ENCODE assay signal across 8 mouse cellular contexts in genomic region chr11:115628465-115629101, GRCm38 (mm10). TPM values are rescaled to one million over a fixed set of nuclear protein-coding genes. Genes with fewer than 3 reads are reported as not detected.
A peak's percentile ranks its signal among the peaks of the same experiment; 100 is the strongest.
DNase-seq lines count a peak whose midpoint lies in the region; ATAC-seq and TF ChIP-seq lines count a peak whose summit lies in the region.

No protein-coding gene starts in this region.

- DNase-seq in kidney, postnatal 25 days: no peak
- no peak for DNase-seq in hindbrain, embryonic 14.5 days (ENCODE audit: low spot score)
- DNase-seq in midbrain, embryonic 14.5 days: no peak
- no peak for DNase-seq in urinary bladder, postnatal 14 days (ENCODE audit: low spot score)
- no peak for DNase-seq in cerebellum, adult 8-10 months
- DNase-seq in layer of hippocampus, adult 11-12 months (ENCODE audit: low spot score): no peak

- H3K4me2 ChIP-seq in kidney, embryonic 14.5 days (replicated peaks; ENCODE audit: low read depth, low read length): peak overlapping the region; percentile 34
- peak overlapping the region; percentile 87 for H3K4me2 ChIP-seq in hindbrain, embryonic 14.5 days (replicated peaks)
- H3K4me2 ChIP-seq in midbrain, embryonic 14.5 days (ENCODE audit: low read length): peak overlapping the region; percentile 48

- H3K27ac ChIP-seq in kidney, embryonic 14.5 days (ENCODE audit: low read depth, low read length): no peak overlapping the region
- H3K27ac ChIP-seq in bone marrow macrophage, adult 2 months (ENCODE audit: insufficient read depth, low read depth, low read length): peak overlapping the region; percentile 63
- no peak overlapping the region for H3K27ac ChIP-seq in hindbrain, embryonic 14.5 days
- H3K27ac ChIP-seq in midbrain, embryonic 14.5 days (replicated peaks; ENCODE audit: low read depth, low read length): no peak overlapping the region

- 53% methylated on average over 13 of the region's 13 CpGs for WGBS in kidney, embryonic 14.5 days
- 55% methylated on average over 13 of the region's 13 CpGs for WGBS in hindbrain, embryonic 14.5 days
- WGBS in midbrain, embryonic 14.5 days: 54% methylated on average over 13 of the region's 13 CpGs

- peaks cover 8% of the 10 kb centered on the region for H3K4me1 ChIP-seq in kidney, embryonic 14.5 days (ENCODE audit: control insufficient read depth, insufficient read depth, low read length)
- peaks cover 35% of the 10 kb centered on the region for H3K4me1 ChIP-seq in bone marrow macrophage, adult 2 months (ENCODE audit: control insufficient read depth, insufficient read depth, low read length)
- peaks cover 14% of the 10 kb centered on the region; the same call in 1 of the 2 replicates for H3K4me1 ChIP-seq in hindbrain, embryonic 14.5 days (replicated peaks; ENCODE audit: control insufficient read depth, insufficient read depth, low read length)
- peaks cover 5% of the 10 kb centered on the region; the same call in 1 of the 2 replicates for H3K4me1 ChIP-seq in midbrain, embryonic 14.5 days (ENCODE audit: control insufficient read depth, insufficient read depth, low read length)

- no peak for TF ChIP-seq CTCF in bone marrow macrophage, adult 2 months (IDR thresholded peaks at IDR 0.05; ENCODE audit: low read depth, low read length)

- H3K9me3 ChIP-seq in kidney, embryonic 14.5 days (ENCODE audit: control insufficient read depth, low read length): no peaks in the 10 kb centered on the region
- H3K9me3 ChIP-seq in hindbrain, embryonic 14.5 days (ENCODE audit: control insufficient read depth, low read length): no peaks in the 10 kb centered on the region
- no peaks in the 10 kb centered on the region for H3K9me3 ChIP-seq in midbrain, embryonic 14.5 days (ENCODE audit: control insufficient read depth, low read length)

- TF ChIP-seq POLR2A in bone marrow macrophage, adult 2 months (IDR thresholded peaks at IDR 0.05; ENCODE audit: borderline replicate concordance, low read depth, low read length): no peak

- peak overlapping the region; percentile 45; the same call in 1 of the 2 replicates for H3K9ac ChIP-seq in kidney, embryonic 14.5 days (ENCODE audit: low read depth, low read length)
- peak overlapping the region; percentile 79 for H3K9ac ChIP-seq in hindbrain, embryonic 14.5 days
- H3K9ac ChIP-seq in midbrain, embryonic 14.5 days (replicated peaks; ENCODE audit: low read length): no peak overlapping the region

- no peaks in the 10 kb centered on the region for H3K27me3 ChIP-seq in kidney, embryonic 14.5 days (ENCODE audit: control insufficient read depth, insufficient read depth, low read length)
- no peaks in the 10 kb centered on the region for H3K27me3 ChIP-seq in hindbrain, embryonic 14.5 days (ENCODE audit: control insufficient read depth, insufficient read depth, low read length)
- no peaks in the 10 kb centered on the region for H3K27me3 ChIP-seq in midbrain, embryonic 14.5 days (ENCODE audit: control insufficient read depth, insufficient read depth, low read length)

- H3K36me3 ChIP-seq in kidney, embryonic 14.5 days (ENCODE audit: control insufficient read depth, insufficient read depth, low read length): 0 out of 2 replicates have a peak, but pooled peaks cover 3% of the 10 kb centered on the region
- H3K36me3 ChIP-seq in hindbrain, embryonic 14.5 days (replicated peaks; ENCODE audit: control insufficient read depth, insufficient read depth): peaks cover 2% of the 10 kb centered on the region
- H3K36me3 ChIP-seq in midbrain, embryonic 14.5 days (ENCODE audit: control insufficient read depth, insufficient read depth, low read length): no peaks in the 10 kb centered on the region; the same call in 1 of the 2 replicates

- peak overlapping the region; percentile 83 for H3K4me3 ChIP-seq in kidney, embryonic 14.5 days (ENCODE audit: low read length)
- H3K4me3 ChIP-seq in bone marrow macrophage, adult 2 months (ENCODE audit: insufficient read depth, low read length): peak overlapping the region; percentile 55
- H3K4me3 ChIP-seq in hindbrain, embryonic 14.5 days (replicated peaks; ENCODE audit: low read length): peak overlapping the region; percentile 75
- peak overlapping the region; percentile 63 for H3K4me3 ChIP-seq in midbrain, embryonic 14.5 days (replicated peaks; ENCODE audit: low read depth, low read length)

- ATAC-seq in kidney, embryonic 14.5 days (ENCODE audit: low FRiP score, low TSS enrichment): peak; percentile 8
- peak; percentile 22; the same call in 1 of the 2 replicates for ATAC-seq in hindbrain, embryonic 14.5 days (ENCODE audit: low FRiP score)
- ATAC-seq in midbrain, embryonic 14.5 days (ENCODE audit: low FRiP score, low TSS enrichment): peak; percentile 9; the same call in 1 of the 2 replicates

RNA-seq across cellular contexts. Expression of gene Slc25a19, which starts 0.5 kb away (rescaled TPM):
- 35.3 and 40.8 TPM in 2 replicates for polyA plus RNA-seq in kidney, embryonic 14.5 days (2014; fragmentation: Nextera tagmentation; extraction: Ambion mirVana)
- 27.0 and 37.0 TPM in 2 replicates for polyA plus RNA-seq in bone marrow macrophage, adult 2 months (2012; ENCODE audit: insufficient read depth, insufficient read length, missing spikeins)
- 37.8 and 42.3 TPM in 2 replicates for polyA plus RNA-seq in hindbrain, embryonic 14.5 days (2014; fragmentation: Nextera tagmentation; extraction: Ambion mirVana)
- 35.8 and 39.8 TPM in 2 replicates for polyA plus RNA-seq in midbrain, embryonic 14.5 days (2014; fragmentation: Nextera tagmentation; extraction: Ambion mirVana)

RNA-seq across cellular contexts. Expression of gene Mif4gd, which starts 15.8 kb away (rescaled TPM):
- 33.3 and 33.6 TPM in 2 replicates for polyA plus RNA-seq in kidney, embryonic 14.5 days (2014; fragmentation: Nextera tagmentation; extraction: Ambion mirVana)
- 90.6 and 96.3 TPM in 2 replicates for polyA plus RNA-seq in bone marrow macrophage, adult 2 months (2012; ENCODE audit: insufficient read depth, insufficient read length, missing spikeins)
- 11.3 and 13.5 TPM in 2 replicates for polyA plus RNA-seq in hindbrain, embryonic 14.5 days (2014; fragmentation: Nextera tagmentation; extraction: Ambion mirVana)
- 9.7 and 11.4 TPM in 2 replicates for polyA plus RNA-seq in midbrain, embryonic 14.5 days (2014; fragmentation: Nextera tagmentation; extraction: Ambion mirVana)

RNA-seq across cellular contexts. Expression of gene Gga3, which starts 24.7 kb away (rescaled TPM):
- 14.4 and 22.7 TPM in 2 replicates for polyA plus RNA-seq in kidney, embryonic 14.5 days (2014; fragmentation: Nextera tagmentation; extraction: Ambion mirVana)
- polyA plus RNA-seq in bone marrow macrophage, adult 2 months (2012; ENCODE audit: insufficient read depth, insufficient read length, missing spikeins): 60.1 and 81.9 TPM in 2 replicates
- 34.1 and 39.4 TPM in 2 replicates for polyA plus RNA-seq in hindbrain, embryonic 14.5 days (2014; fragmentation: Nextera tagmentation; extraction: Ambion mirVana)
- polyA plus RNA-seq in midbrain, embryonic 14.5 days (2014; fragmentation: Nextera tagmentation; extraction: Ambion mirVana): 29.3 and 34.3 TPM in 2 replicates

RNA-seq across cellular contexts. Expression of gene Mrps7, which starts 24.9 kb away (rescaled TPM):
- polyA plus RNA-seq in kidney, embryonic 14.5 days (2014; fragmentation: Nextera tagmentation; extraction: Ambion mirVana): 99.7 and 100 TPM in 2 replicates
- polyA plus RNA-seq in bone marrow macrophage, adult 2 months (2012; ENCODE audit: insufficient read depth, insufficient read length, missing spikeins): 33.1 and 36.9 TPM in 2 replicates
- 72.5 and 74.1 TPM in 2 replicates for polyA plus RNA-seq in hindbrain, embryonic 14.5 days (2014; fragmentation: Nextera tagmentation; extraction: Ambion mirVana)
- 75.7 and 83.4 TPM in 2 replicates for polyA plus RNA-seq in midbrain, embryonic 14.5 days (2014; fragmentation: Nextera tagmentation; extraction: Ambion mirVana)

Comparison
In these comparisons a context has a peak if more than half of its experiments do, and no peak if none do; other contexts are left out.
1. H3K4me2 ChIP-seq: peak in every context shown above with its lines; median percentile 87 in hindbrain, embryonic 14.5 days; 48 in midbrain, embryonic 14.5 days; 34 in kidney, embryonic 14.5 days.